Mouse (Mus musculus) T-cell, adult 2 months (primary cell): ENCODE measurements around the gene Kpna3.

ENCODE experiments used
- DNase-seq: peaks from one replicate; pipeline ENCODE4 v3.0.0; 2022; ENCODE audit warnings: low spot score

Kpna3 gene

GRCm38 (mm10) chr14:61439661-61440559 lies at the start of gene Kpna3:
TSS of gene Kpna3 (minus strand) at chr14:61439874.
- peak; percentile 96 for DNase-seq

- DNase-seq: no peak
These were observed 20.7 kb upstream of the Kpna3 start for GRCm38 (mm10) chr14:61460365-61460764.

DNA sequence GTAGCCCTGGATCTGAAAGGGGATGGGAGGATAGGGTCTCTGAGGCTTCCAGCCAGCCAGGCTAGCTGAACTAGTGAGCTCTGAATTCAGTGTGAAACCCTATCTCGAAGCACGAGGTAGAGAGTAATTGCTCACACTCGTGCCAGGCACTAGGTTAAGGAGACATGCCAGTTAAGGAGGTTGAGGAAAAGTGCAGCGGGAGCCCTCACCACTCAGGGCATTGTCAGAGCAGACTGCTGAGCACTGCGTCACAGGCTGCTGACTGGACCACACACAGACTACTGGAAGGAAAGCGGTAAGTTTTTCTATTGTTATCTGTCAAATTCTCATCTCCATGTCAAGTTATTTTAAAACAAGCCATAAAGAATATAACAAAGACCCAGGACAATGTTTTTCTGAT lies 17.8 kb upstream of the Kpna3 start:
- no peak for DNase-seq

- DNase-seq: no peak
These were observed 15.9 kb upstream of the Kpna3 start for GRCm38 (mm10) chr14:61455571-61455970.

GRCm38 (mm10) chr14:61453032-61453431 lies 13.4 kb upstream of the Kpna3 start:
- DNase-seq: no peak

DNA sequence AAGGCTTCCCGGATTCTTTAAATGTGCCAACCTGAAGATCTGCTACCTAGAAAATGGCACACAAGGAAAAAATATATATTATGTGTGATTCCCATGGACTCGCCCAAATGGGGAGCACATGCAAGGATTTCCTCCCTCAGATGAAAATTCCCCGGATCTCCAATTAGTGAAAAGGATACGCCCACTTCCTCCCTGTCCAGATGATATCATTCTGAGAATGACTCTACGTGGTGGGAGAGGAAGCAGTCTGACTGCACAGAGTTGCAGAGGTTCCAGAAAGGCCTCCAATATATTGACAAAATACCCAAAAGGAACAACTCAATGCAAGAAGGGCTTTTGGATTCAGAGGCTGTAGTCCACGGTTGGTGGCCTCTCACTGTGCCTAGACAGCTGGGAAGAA lies 12.8 kb upstream of the Kpna3 start:
- DNase-seq: no peak

GRCm38 (mm10) chr14:61447775-61448174 lies 8.1 kb upstream of the Kpna3 start:
- DNase-seq: no peak

- peak; percentile 54 for DNase-seq
These were observed 473 bp downstream of the Kpna3 start for GRCm38 (mm10) chr14:61439141-61439660.

- DNase-seq: no peak
These were observed 1.3 kb downstream of the Kpna3 start for GRCm38 (mm10) chr14:61438171-61438945.

DNA sequence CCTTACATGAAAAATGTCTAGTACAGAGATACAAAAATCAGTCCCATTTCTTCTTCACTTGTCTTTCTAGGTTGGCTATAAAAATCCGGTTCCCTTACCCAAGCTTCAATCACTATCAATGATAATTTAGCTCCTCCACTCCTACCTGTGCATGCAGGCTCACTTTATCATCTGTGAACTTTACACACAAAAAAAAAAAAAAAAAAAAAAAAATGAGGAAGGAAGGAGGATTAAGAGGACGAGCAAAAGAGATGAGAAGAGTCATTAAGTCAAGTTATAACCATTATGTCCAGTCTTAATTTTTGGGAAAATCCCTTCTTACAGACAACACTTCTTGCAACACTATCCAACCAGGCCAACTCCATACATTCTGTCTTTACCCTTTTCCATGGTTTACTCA lies 2.8 kb downstream of the Kpna3 start:
- DNase-seq: no peak

GRCm38 (mm10) chr14:61428126-61428787 lies 11.4 kb downstream of the Kpna3 start:
- no peak for DNase-seq

- DNase-seq: peak; percentile 28
These were observed 12.6 kb downstream of the Kpna3 start for GRCm38 (mm10) chr14:61427095-61427494.

DNA sequence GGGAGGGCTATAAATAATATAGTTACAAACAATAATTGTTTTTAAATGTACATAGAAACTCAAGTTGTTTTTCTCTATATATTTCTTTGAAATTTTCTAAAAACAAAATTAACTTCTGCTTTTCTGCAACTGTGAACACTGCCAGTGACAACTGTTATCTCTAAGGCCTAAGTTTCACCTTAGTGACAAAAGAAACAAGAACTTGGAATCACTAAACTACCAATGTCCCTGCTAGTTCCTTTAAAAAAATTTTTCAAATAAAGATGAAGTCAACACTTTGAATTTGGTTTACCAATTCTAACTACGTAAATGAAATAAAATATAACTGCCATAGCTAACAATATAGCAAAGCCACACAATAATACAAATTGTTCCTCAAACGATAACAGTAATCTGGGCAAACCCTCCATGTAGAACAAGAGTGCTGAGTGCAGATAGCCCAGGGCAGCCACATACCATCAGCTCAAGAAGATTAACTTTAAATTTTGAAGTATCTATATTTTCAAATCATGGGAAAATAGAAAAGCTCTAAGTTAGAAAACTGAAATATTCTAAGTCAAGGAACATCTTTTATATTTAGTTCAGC lies 14.5 kb downstream of the Kpna3 start:
- no peak for DNase-seq

DNA sequence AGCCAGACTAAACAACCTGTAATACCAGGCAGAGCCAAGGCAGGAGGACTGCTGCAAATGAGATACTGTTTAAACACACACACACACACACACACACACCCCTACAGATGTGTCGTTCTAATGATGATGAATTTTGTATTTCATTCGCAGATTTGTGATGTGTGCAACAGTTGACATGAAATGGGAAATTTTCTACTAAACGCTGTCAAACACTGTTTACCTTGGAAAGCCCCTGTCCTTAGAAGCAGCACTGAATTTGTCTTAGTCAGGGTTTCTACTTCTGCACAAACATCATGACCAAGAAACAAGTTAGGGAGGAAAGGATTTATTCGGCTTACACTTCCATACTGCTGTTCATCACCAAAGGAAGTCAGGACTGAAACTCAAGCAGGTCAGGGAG lies 24.0 kb downstream of the Kpna3 start:
- no peak for DNase-seq

DNA sequence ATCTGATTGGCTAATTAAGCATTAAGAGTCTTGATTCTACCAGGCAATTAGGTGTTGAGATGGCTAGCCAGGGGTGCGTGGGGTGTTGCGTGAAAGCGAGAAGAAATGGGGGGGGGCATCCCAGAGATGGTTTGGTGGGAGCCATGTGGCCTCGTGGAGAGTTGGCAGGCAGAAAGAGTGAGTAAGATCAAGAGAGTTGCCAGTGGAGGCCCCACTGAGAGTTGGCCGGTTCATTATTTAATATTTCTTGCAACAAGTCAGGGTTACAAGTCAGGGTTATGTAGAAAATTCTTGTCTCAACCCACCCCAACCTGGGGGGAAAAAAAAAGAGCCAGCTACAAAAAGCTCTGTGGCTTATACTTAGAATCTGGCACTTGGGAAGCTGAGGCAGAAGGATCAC lies 24.4 kb downstream of the Kpna3 start:
- DNase-seq: no peak

DNA sequence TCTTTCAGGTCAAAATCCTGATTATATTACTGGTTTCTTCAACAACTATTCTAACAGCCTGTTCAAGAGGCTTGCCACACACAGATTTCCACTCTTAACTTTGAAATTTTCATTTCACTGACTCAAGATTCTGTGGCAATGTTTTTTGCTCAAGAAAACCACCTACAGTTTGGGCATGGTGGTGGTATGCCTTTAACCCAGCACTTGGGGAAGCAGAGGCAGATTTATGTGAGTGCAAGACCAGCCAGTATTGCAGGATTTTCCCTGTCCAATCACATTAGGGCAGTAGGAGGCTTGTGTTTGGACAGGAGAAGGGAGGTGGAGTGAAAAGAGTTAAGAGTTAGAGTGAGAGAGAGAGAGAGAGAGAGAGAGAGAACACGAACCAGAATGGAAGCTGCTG lies 24.9 kb downstream of the Kpna3 start:
- no peak for DNase-seq

DNA sequence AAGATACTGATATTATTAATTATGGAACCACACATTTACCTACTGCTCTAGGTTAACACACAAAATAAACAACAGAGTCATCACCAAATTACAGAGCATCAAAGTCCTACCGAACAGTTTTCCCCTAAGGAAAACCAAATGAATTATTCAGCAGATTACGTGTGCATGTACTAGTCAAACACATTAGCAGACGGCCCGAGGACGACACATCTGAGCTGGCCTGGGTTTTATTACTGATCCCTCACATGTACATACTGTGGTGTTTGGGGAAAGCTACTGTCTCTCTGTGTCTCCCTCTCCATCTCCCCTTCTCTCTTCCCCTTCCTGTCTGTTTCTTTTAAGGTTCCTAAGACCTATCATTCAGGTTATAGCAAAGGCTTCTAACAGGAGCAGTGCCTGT lies 25.5 kb downstream of the Kpna3 start:
- no peak for DNase-seq

- no peak for DNase-seq
These were observed 26.0 kb downstream of the Kpna3 start for GRCm38 (mm10) chr14:61413686-61414085.

DNA sequence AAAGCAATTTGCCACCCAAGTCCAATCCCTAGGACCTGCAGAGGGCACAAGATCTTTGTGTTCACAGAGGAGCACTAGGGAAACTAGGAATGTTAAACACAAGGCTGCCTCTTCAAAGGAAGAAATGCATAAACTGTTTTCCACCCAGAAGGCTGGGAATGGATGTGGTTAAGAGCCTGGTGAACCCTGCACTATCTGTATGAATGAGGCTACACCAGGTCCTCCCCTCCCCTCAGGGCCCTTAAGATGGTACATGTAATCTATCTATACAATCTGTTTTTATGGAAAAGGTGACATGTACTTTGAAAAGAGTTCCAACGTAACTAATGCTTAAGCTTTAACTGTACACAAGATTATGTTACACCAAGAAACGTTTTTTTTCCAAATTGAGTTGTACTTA lies 29.7 kb downstream of the Kpna3 start:
- no peak for DNase-seq

GRCm38 (mm10) chr14:61407055-61407454 lies 32.6 kb downstream of the Kpna3 start:
- DNase-seq: no peak

DNA sequence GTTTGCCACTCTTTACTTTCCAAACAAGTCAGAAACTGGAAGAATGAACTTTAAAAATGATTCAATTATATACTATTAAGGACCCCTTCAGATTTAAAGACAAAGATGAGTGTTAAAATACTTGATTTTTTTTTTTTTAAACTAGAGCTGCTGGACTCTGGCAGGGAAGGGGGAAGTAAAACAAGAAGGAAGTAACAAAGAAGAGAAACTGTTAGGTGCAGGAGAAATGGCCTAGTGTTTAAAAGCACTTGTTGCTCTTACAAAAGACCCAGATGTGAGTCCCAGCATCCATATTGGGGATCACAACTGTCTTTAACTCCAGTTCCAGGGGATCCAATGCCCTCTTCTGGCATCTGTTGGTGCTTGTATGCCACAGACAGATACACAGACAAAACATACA lies 33.9 kb downstream of the Kpna3 start:
- DNase-seq: no peak

DNA sequence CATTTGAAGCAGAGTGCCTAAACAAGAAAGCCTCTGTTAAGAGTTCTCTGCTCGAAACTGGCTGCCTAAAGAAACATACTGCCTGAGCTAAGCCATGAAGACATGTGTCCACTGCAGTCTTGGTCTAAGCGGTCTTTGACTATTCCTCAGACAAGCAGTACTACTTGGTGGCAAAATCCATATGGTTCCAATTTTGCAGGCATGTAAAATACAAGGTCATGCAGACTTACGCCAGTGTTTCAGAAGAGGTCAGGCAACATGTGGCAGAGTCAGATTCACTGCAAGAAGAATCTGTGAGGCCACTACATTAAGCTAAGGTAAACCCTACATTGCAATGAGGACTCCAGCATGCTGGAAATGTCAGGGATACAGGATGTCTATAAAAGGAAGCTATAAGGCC lies 34.7 kb downstream of the Kpna3 start:
- no peak for DNase-seq
